Mouse (Mus musculus) stomach, postnatal 0 days (tissue): ENCODE measurements around the gene Fbxl18.

Source experiments
- CTCF ChIP-seq: IDR thresholded peaks from 2 replicates; pipeline ENCODE4 v1.5.1; 2016; ENCODE audit warnings: antibody characterized with exemption, low read depth, mild to moderate bottlenecking, moderate library complexity
- EP300 ChIP-seq: optimal IDR thresholded peaks from 2 replicates; pipeline ENCODE3; 2016; ENCODE audit warnings: antibody characterized with exemption

- TF ChIP-seq CTCF (no peak), EP300 (no peak)
Observed at GRCm38 (mm10) chr5:142824091-142824490, 71.1 kb downstream of the Fbxl18 start.
